Mouse (Mus musculus) heart, embryonic 16.5 days (tissue): ENCODE data around the gene Irf5. TPM values are rescaled to one million over a fixed set of nuclear protein-coding genes. Genes with fewer than 3 reads are reported as not detected.

Experiments
- ATAC-seq: fragments of 200-750 bp; cut with Nextera tagmentation; replicated peaks from 2 replicates; pipeline ENCODE4 v1.8.0; 2017; ENCODE audit warnings: moderate number of reproducible peaks; ENCODE audit not compliant: insufficient read depth, low FRiP score; ENCODE audit errors: extremely low read depth
- H3K27ac ChIP-seq: fragments of 300-500 bp; sonication (generic); 2 replicates; pipeline ENCODE4 v1.5.1; 2014; ENCODE audit warnings: mild to moderate bottlenecking, low read length, control low read depth, moderate library complexity
- H3K27me3 ChIP-seq: fragments of 300-500 bp; sonication (generic); 2 replicates; pipeline ENCODE4 v1.6.1; 2014; ENCODE audit warnings: low read length, mixed read lengths; ENCODE audit not compliant: control insufficient read depth, insufficient read depth
- H3K36me3 ChIP-seq: fragments of 300-500 bp; sonication (generic); 2 replicates; pipeline ENCODE4 v1.6.1; 2014; ENCODE audit not compliant: control insufficient read depth, insufficient read depth
- H3K4me1 ChIP-seq: fragments of 300-500 bp; sonication (generic); 2 replicates; pipeline ENCODE4 v1.6.1; 2014; ENCODE audit warnings: low read length, mixed read lengths; ENCODE audit not compliant: control insufficient read depth, insufficient read depth
- H3K4me2 ChIP-seq: fragments of 300-500 bp; sonication (generic); 2 replicates; pipeline ENCODE4 v1.6.1; 2014; ENCODE audit warnings: low read depth, mild to moderate bottlenecking, control low read depth, low read length
- H3K4me3 ChIP-seq: fragments of 300-500 bp; sonication (generic); 2 replicates; pipeline ENCODE4 v1.5.1; 2014; ENCODE audit warnings: mild to moderate bottlenecking, control low read depth, low read length
- H3K9ac ChIP-seq: fragments of 300-500 bp; sonication (generic); 2 replicates; pipeline ENCODE4 v1.6.1; 2014; ENCODE audit warnings: low read length, control low read depth
- H3K9me3 ChIP-seq: fragments of 300-500 bp; sonication (generic); replicated peaks from 2 replicates; pipeline ENCODE4 v1.6.1; 2016; ENCODE audit warnings: low read length; ENCODE audit not compliant: control insufficient read depth
- WGBS: fragments of 180-500 bp; shearing (Covaris S2); extraction: QIAGEN DNeasy Blood & Tissue Kit; methylation state at CpG from one replicate; pipeline ENCODE4 v1.1.7; 2014; 5-methylcytosine and 5-hydroxymethylcytosine counted together
- polyA plus RNA-seq: library from polyadenylated mRNA; unstranded; fragments of >200 nt; fragmentation: Nextera tagmentation; extraction: Ambion mirVana; gene quantifications from 2 replicates; pipeline ENCODE4 v1.2.1, GENCODE M21; 2015

Irf5 gene
- polyA plus RNA-seq, 1 experiment from 2014 or later: 5.7 TPM

DNA sequence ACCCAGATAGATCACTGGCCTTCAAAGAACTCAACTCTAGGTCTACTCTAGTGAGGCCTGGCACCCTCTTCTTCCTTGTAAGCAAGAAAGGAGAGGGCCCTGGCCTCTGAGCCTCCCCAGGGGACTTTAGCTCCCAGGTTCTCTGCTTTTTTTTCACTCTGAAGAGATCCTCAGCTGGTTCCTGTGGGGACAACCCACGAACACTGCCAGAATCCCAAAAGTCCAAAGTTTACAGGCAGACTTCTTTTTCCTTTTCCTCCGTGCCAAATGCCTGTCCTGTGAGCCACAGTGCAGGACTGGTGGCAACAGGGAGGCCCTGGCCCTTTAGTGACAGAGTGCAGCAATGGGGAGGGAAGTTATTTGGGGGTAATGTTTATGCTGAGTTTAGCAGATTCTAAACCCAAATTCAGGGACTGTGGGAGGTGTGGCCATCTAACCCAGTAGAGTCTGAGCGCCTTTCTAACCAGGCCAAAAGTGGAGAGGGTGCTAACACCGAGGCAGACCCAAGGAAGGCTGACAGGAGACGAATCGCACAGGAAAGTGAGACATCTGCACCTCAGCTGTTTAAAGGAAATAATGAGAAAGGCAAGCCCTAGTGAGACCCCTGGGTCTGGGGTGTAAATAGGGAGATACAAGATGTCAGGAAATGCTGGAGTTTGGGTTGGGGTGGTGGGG is 3.7 kb upstream of the Irf5 start:
- H3K27me3 ChIP-seq: peaks cover 7% of the 10 kb centered on the region; the same call in 1 of the 2 replicates
- 72% methylated on average over 6 of the region's 6 CpGs for WGBS
- peaks cover 4% of the 10 kb centered on the region; the same call in 1 of the 2 replicates for H3K9me3 ChIP-seq
- no peak overlapping the region for H3K4me2 ChIP-seq
- H3K9ac ChIP-seq: no peak overlapping the region
- H3K27ac ChIP-seq: no peak overlapping the region
- peaks cover 14% of the 10 kb centered on the region for H3K4me1 ChIP-seq
- H3K4me3 ChIP-seq: no peak overlapping the region
- H3K36me3 ChIP-seq: no peaks in the 10 kb centered on the region
- ATAC-seq: no peak

DNA sequence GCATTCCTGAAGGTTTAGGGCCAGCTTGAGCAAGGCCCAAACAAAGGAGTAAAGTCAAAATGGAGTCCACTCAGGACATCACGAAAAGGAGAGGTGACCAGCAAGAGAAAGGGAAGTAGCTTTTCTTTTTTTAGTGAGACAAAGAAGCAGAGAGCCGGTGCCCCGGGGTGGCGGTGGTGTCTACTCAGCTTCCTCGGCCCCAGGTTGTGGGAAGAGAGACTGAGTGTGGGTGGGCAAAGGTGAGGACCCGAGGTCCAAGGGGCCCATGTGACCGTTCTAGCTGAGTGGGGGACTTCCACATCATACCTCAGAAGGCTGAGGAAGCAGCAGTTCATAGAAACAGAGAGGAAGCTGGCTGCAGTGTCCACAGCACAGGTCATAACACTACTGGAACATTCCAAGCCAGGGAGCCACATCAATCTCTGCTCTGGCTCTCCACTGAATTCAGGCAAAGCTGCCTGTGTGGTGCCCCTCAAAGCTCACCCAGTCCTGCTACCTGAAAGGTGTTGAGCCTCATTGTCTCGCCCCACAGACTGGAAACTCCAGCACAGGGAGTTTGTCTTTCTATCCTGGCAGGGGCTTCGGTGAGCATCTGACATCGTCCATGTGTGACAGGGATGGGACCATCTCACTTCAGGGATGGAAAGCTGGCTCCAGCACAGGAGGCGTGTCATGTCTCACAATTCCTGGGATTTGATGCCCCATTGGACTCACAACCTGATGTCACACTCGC is 3.0 kb upstream of the Irf5 start:
- H3K9me3 ChIP-seq: peaks cover 4% of the 10 kb centered on the region; the same call in 1 of the 2 replicates
- H3K9ac ChIP-seq: no peak overlapping the region
- ATAC-seq: no peak
- no peak overlapping the region for H3K4me2 ChIP-seq
- H3K27me3 ChIP-seq: peaks cover 10% of the 10 kb centered on the region
- peak overlapping the region; percentile 36; the same call in 1 of the 2 replicates for H3K27ac ChIP-seq
- peaks cover 20% of the 10 kb centered on the region for H3K4me1 ChIP-seq
- no peaks in the 10 kb centered on the region for H3K36me3 ChIP-seq
- 75% methylated on average over 12 of the region's 12 CpGs for WGBS
- H3K4me3 ChIP-seq: no peak overlapping the region

DNA sequence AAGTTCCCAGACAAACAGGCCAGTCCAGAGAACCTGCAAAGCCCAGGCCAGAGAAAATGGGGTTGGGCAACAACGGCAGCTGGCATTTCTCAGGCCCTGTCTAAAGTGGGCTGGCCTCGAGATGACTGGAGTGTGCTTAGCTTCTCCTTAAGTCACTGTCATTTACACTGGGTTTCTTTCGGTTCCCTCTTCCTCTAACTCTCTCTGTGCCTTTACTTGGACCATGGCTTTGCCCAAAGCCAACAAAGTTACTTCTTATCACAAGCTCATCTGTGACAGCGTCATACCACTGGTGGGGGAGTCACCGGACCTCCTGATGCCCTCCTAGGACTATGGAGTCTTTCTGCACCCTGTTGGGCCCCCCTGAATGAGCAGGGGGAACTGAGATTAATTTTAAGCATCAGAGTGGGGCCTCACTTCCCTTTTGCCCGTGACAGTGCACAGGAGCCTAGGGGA is 2.4 kb upstream of the Irf5 start:
- Histone ChIP-seq H3K27me3 (peaks cover 10% of the 10 kb centered on the region), H3K4me3 (no peak overlapping the region), H3K36me3 (no peaks in the 10 kb centered on the region), H3K9ac (no peak overlapping the region), H3K27ac (no peak overlapping the region), H3K4me1 (peaks cover 22% of the 10 kb centered on the region), H3K4me2 (no peak overlapping the region), H3K9me3 (peaks cover 4% of the 10 kb centered on the region; the same call in 1 of the 2 replicates)
- no peak for ATAC-seq
- WGBS: 34% methylated on average over 6 of the region's 6 CpGs

DNA sequence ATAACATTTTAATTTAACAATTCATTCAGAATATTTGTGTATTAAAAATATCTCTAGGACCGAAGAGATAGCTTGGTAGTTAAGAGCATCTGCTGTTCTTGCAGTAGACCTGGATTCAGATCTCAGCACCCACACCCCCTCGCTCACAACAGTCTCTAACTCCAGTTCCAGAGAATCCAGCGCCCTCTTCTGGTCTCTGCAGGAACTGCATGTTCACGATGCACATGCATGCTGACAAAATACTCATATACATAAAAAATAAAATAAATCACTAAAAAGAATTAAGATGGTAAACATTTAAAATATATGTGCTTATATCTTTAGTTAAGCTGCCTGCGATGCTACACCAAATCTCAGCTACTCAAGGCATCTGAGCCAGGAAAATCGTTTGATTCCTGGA is 1.2 kb upstream of the Irf5 start:
- no peak overlapping the region for H3K4me2 ChIP-seq
- no peak overlapping the region for H3K27ac ChIP-seq
- no peaks in the 10 kb centered on the region for H3K36me3 ChIP-seq
- peaks cover 4% of the 10 kb centered on the region; the same call in 1 of the 2 replicates for H3K9me3 ChIP-seq
- no peak for ATAC-seq
- no peak overlapping the region for H3K9ac ChIP-seq
- peaks cover 13% of the 10 kb centered on the region for H3K27me3 ChIP-seq
- WGBS: 76% methylated on average over 6 of the region's 6 CpGs
- peaks cover 32% of the 10 kb centered on the region for H3K4me1 ChIP-seq
- H3K4me3 ChIP-seq: no peak overlapping the region

DNA sequence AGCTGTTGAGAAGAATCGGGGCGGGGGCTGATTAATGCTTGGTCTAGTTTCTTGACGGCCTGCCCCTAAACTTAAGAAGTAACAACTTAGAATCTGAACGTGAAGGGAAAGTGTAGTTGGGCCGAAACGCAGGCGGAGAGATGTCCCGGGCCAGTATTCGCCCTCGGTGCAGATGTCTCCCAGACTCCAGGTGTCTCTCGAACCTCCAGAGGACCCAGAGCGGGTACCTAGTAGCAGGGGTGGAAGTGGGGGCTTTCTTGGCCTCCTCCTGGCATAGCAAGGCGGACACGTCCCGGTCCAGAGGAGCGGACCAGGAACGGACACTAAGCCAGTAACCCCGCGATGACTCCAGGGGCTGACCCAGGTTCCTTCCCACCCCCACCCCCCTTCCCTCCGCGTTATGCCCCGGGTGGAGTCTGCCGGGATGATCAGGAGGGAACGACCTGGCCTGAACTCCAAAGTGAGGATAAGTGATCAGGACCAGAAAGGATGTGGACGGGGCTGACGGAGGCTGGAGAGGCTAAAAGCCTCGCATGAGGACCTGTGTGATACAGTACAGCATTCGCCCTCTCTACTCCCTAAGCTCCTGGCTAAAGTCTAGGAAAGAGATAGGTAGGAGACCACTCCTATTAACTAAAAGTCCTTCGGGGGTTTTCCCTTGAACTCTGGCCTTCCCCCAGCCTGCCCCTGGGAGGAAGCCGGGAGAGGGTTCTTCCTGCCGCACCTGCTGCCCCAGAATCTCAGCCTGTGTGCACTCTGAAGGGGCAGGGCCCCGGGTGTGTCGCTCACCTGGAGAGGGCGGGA is 1.1 kb downstream of the Irf5 start:
- no peak for ATAC-seq
- 6% methylated on average over 34 of the region's 34 CpGs for WGBS
- peak overlapping the region; percentile 38; the same call in 1 of the 2 replicates for H3K9ac ChIP-seq
- peak overlapping the region; percentile 97 for H3K4me2 ChIP-seq
- peaks cover 13% of the 10 kb centered on the region for H3K27me3 ChIP-seq
- H3K36me3 ChIP-seq: no peaks in the 10 kb centered on the region
- H3K27ac ChIP-seq: no peak overlapping the region
- peak overlapping the region; percentile 69 for H3K4me3 ChIP-seq
- H3K4me1 ChIP-seq: peaks cover 32% of the 10 kb centered on the region
- H3K9me3 ChIP-seq: peaks cover 4% of the 10 kb centered on the region; the same call in 1 of the 2 replicates

DNA sequence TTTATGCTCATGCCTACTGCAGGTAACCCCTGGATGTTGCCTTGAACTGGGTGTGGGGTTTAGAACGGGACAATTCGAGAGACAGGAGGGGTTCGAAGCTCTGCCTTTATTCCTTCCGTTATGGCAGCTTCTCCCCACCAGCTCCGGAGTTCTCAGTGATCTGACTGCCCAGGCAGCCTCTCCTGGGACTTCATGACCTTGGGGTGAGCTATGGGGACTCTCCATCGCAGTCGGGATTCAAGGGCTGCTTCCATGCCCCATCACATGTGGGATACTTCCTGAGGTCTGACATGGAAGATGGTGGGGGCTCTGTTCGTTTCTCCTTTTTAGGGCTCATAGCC is 1.7 kb downstream of the Irf5 start:
- Histone ChIP-seq H3K4me1 (peaks cover 32% of the 10 kb centered on the region), H3K27ac (no peak overlapping the region), H3K4me3 (peak overlapping the region; percentile 69), H3K36me3 (no peaks in the 10 kb centered on the region), H3K27me3 (peaks cover 13% of the 10 kb centered on the region), H3K9ac (no peak overlapping the region), H3K4me2 (peak overlapping the region; percentile 97), H3K9me3 (peaks cover 4% of the 10 kb centered on the region; the same call in 1 of the 2 replicates)
- ATAC-seq: no peak
- 18% methylated on average over 8 of the region's 8 CpGs for WGBS

DNA sequence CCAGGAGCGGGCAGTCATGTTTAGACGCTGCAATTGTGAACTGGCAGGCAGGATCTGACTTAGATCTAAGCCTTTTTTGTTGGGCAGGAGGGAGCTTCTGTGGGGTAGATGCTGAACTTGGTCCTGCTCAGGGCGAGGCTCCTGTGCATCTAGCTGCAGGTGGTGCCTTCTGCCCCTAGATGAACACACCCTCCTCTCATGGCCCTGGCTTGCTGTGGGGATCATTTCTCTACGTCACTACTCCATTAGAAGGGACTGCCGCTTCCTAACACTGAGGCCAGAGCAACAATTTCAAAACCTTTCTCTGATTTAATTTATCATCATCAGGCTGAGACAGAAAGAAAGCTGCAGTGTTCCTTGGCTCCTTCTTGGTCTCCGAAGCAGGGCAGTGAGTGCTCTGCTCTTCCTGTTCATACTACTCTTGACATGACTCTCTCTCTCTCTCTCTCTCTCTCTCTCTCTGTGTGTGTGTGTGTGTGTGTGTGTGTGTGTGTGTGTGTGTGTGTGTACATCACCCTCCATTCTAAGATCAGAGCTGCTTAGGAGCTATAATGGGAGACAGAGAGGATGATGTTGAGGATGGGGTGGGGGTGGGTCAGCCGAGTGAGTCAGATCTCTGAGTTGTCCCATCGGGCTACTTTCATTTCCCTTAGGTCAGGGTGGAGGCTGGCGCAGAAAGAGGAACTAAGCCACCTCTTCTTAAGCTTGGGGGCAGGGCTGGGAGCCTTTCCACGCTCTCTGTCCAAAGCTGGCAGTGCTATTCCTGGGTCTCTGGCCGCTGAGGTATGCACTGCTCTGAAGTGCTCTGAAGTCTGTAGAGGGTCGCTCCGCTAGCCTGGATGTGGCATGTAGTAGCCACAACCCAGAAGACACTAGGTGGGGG is 2.4 kb downstream of the Irf5 start:
- H3K9me3 ChIP-seq: peaks cover 4% of the 10 kb centered on the region; the same call in 1 of the 2 replicates
- no peak overlapping the region for H3K27ac ChIP-seq
- peaks cover 13% of the 10 kb centered on the region for H3K27me3 ChIP-seq
- peak; percentile 62; the same call in 1 of the 2 replicates for ATAC-seq
- H3K36me3 ChIP-seq: no peaks in the 10 kb centered on the region
- H3K9ac ChIP-seq: peak overlapping the region; percentile 47; the same call in 1 of the 2 replicates
- peak overlapping the region; percentile 34 for H3K4me3 ChIP-seq
- WGBS: 19% methylated on average over 13 of the region's 13 CpGs
- peak overlapping the region; percentile 60 for H3K4me2 ChIP-seq
- peaks cover 32% of the 10 kb centered on the region for H3K4me1 ChIP-seq

DNA sequence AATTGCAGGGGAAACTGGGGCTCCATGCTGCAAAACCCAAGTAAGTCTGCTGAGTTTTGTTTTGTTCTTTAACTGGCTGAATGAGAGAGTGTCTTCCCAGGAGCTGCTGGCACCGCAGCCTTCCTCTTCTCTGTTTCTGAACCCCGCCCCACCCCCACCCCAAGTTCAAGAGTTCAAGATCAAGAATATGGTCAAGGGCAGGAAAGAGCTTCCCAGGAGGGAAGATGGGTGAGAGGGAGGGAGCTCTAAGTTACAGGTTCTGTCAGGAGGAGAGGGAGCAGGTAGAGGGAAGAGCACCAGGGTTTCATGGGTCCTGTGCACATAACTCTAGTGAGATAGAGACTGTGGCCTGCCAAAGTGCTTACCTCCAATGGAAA is 3.0 kb downstream of the Irf5 start:
- Histone ChIP-seq H3K4me1 (peaks cover 32% of the 10 kb centered on the region), H3K27ac (no peak overlapping the region), H3K9me3 (peaks cover 4% of the 10 kb centered on the region; the same call in 1 of the 2 replicates), H3K36me3 (no peaks in the 10 kb centered on the region), H3K4me2 (peak overlapping the region; percentile 60), H3K9ac (peak overlapping the region; percentile 47; the same call in 1 of the 2 replicates), H3K27me3 (peaks cover 13% of the 10 kb centered on the region), H3K4me3 (peak overlapping the region; percentile 34)
- 12% methylated on average over 2 of the region's 2 CpGs for WGBS
- no peak for ATAC-seq
